Mouse (Mus musculus): ENCODE data around the gene Dock6.

DNA sequence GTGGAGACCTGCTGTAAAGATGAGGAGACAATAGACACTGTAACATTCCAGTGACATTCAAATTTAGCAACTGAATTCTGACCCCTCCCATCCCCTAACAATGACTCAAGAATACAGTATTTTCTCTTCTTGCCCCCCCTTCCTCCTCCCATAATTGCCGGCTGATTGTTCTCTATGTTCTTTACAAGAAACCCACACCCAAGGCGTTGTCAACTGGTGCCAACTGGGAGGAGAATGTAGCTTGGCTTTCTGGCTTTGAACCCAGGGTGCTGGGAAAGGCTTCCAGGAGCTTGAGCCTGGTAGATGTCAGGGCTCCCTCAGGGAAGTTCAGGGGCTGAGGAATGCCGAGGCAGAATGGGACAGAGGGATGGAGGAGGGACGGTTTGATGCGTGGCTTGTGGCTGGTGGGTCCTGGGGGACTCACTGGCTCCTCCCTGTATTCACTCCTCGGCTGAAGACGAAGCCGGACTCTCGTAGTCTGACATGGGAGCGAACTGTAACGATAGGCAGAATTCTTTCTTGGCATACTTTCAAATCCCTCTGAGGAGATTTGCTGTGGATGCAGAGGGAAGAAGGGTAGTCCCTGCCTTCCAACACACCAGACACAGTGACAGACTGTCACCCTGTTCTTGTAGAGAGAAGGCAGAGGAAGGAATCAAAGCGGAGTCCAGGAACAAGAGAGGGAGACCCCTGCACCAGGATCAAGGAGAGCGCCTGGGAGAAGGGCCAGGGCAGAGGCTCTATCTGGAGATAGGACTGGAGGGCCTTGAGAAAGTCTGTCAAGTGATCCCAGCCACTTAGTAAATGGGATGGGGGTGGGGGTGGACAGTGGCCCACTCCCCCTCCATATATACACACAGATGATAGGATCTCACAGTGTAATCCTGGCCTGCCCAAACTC, 83.7 kb downstream of the Dock6 start:
- TF ChIP-seq CTCF (IDR thresholded peaks at IDR 0.05; ENCODE audit: extremely low read depth, insufficient read depth, insufficient read length, insufficient replicate concordance) (no peak), POLR2A (IDR thresholded peaks at IDR 0.05; ENCODE audit: low read depth, low read length) (no peak)
